In the genomic region with DNA sequence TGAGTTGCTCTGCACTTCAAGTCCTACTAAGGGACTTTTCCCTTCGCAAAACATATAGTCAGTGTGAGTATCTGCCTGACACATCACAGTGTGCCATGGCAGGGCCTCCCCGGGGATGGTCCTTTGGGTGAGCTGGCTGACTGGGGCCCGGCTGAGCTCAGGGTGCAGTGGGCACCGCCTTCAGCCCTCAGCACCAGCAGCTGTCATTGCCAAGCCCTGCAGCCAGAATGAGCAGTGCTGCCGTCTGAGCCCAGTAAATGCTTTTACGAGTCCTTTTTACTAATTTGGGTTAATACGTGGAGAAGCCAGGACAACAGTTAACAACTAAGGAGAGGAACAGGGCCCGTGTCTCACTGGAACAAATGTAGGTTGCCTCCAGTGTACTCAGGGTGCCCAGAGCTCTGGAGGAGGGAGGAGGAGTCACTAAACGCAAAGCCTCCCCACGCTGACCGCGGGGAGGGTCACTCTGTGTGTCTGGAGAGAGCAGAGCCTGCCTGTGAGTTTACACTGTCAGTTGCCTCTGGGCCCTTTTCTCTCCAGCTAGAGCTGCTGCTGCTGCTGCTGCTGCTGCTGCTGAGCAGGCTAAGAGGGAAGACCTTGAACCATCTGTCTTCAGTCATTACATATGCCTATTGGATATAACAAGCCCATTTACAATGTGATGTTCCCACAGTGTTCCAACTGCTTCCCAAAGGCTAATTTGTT, we compare ENCODE assay signal across 9 mouse cellular contexts.
DNase-seq lines count a peak whose midpoint lies in the region; ATAC-seq and TF ChIP-seq lines count a peak whose summit lies in the region.
"Had no signal": no experiment of that assay in that cellular context is flagged by ENCODE, and none has a peak within 500 bp of the region (broad histone marks: within the 10 kb centered on the region; RNA-seq: fewer than 3 reads in every experiment).

No protein-coding gene starts in this region.

- DNase-seq in heart, postnatal 36 days = no peak
- DNase-seq in brain, embryonic 14.5 days (ENCODE audit: low read depth) = peak; percentile 60
- no peak for DNase-seq in left cerebral cortex, postnatal 36 days (ENCODE audit: low spot score in 2 of 2)
- DNase-seq in cerebellum, adult 8-10 months = no peak
- DNase-seq: gastrocnemius, adult 2 months had no signal

- TF ChIP-seq POLR2A in brain, embryonic 14.5 days (IDR thresholded peaks at IDR 0.05; ENCODE audit: borderline replicate concordance, extremely low read depth, insufficient read depth, insufficient read length, poor library complexity, severe bottlenecking) = no peak
- no peak for TF ChIP-seq POLR2A in myocyte (IDR thresholded peaks at IDR 0.05; ENCODE audit: insufficient read length, low read depth)

- no peak for ATAC-seq in heart, embryonic 12.5 days (ENCODE audit: insufficient number of reproducible peaks, low FRiP score)
- ATAC-seq in hindbrain, embryonic 15.5 days (ENCODE audit: low FRiP score, low read depth) = peak; percentile 53; the same call in 1 of the 2 replicates
- ATAC-seq in monocyte, adult 5-6 weeks (replicated peaks; ENCODE audit: insufficient number of reproducible peaks, low FRiP score, low TSS enrichment, poor library complexity, severe bottlenecking) = no peak

- peak overlapping the region; percentile 7; the same call in 1 of the 2 replicates for H3K27ac ChIP-seq in heart, embryonic 12.5 days (ENCODE audit: poor library complexity, severe bottlenecking)
- H3K27ac ChIP-seq in hindbrain, embryonic 15.5 days (replicated peaks) = 0 out of 2 replicates have a peak overlapping the region, but pooled peaks have one; percentile 32
- H3K27ac ChIP-seq: gastrocnemius, adult 2 months had no signal

- no peak overlapping the region for H3K4me3 ChIP-seq in heart, embryonic 12.5 days
- no peak overlapping the region for H3K4me3 ChIP-seq in hindbrain, embryonic 15.5 days
- H3K4me3 ChIP-seq in myocyte = no peak overlapping the region
- H3K4me3 ChIP-seq: gastrocnemius, adult 2 months had no signal

- H3K27me3 ChIP-seq in heart, embryonic 12.5 days (replicated peaks) = no peaks in the 10 kb centered on the region
- H3K27me3 ChIP-seq in hindbrain, embryonic 15.5 days = no peaks in the 10 kb centered on the region
- H3K27me3 ChIP-seq in myocyte (ENCODE audit: control insufficient read depth, insufficient read depth, insufficient read length) = no peaks in the 10 kb centered on the region

- intact Hi-C loops in heart, postnatal 36 days (cut with DNase I) = no loop called here
- intact Hi-C loops in left cerebral cortex, postnatal 36 days (cut with DNase I) = no loop called here

- no peaks in the 10 kb centered on the region for H3K79me2 ChIP-seq in myocyte (ENCODE audit: control insufficient read depth, insufficient read depth)

- 55% methylated on average over 12 of the region's 12 CpGs for WGBS in heart, embryonic 12.5 days
- WGBS in hindbrain, embryonic 15.5 days = 47% methylated on average over 12 of the region's 12 CpGs

- no peak overlapping the region for H3K9ac ChIP-seq in heart, embryonic 12.5 days
- no peak overlapping the region for H3K9ac ChIP-seq in hindbrain, embryonic 15.5 days

- no peak overlapping the region for H3ac ChIP-seq in myocyte (ENCODE audit: control insufficient read depth, insufficient read length)

- H3K9me3 ChIP-seq in heart, embryonic 12.5 days (replicated peaks) = no peaks in the 10 kb centered on the region
- no peaks in the 10 kb centered on the region for H3K9me3 ChIP-seq in hindbrain, embryonic 15.5 days

- no peak overlapping the region for H3K4me2 ChIP-seq in heart, embryonic 12.5 days
- H3K4me2 ChIP-seq in hindbrain, embryonic 15.5 days = no peak overlapping the region
- peak overlapping the region; percentile 24 for H3K4me2 ChIP-seq in myocyte (ENCODE audit: low read depth)

- no peak for TF ChIP-seq CTCF in brain, embryonic 14.5 days (IDR thresholded peaks at IDR 0.05; ENCODE audit: borderline replicate concordance, extremely low read depth, insufficient read depth, insufficient read length)

- H3K36me3 ChIP-seq in heart, embryonic 12.5 days = no peaks in the 10 kb centered on the region
- H3K36me3 ChIP-seq in hindbrain, embryonic 15.5 days = no peaks in the 10 kb centered on the region
- no peaks in the 10 kb centered on the region for H3K36me3 ChIP-seq in myocyte (ENCODE audit: control insufficient read depth, insufficient read depth)

- peaks cover 60% of the 10 kb centered on the region for H3K4me1 ChIP-seq in heart, embryonic 12.5 days (replicated peaks)
- peaks cover 9% of the 10 kb centered on the region; the same call in 1 of the 2 replicates for H3K4me1 ChIP-seq in hindbrain, embryonic 15.5 days (replicated peaks)

TF ChIP-seq in myocyte, 11 proteins besides CTCF, POLR2A, EP300 and RAD21:
- TF ChIP-seq MYOG (IDR thresholded peaks at IDR 0.05; ENCODE audit: control insufficient read depth in 1 of 3, insufficient read depth in 1 of 3, insufficient read length in 2 of 3, low read depth in 2 of 3) = peak in 2 of 3 experiments; percentile 83 to 86
- no peak for TF ChIP-seq TCF12 (IDR thresholded peaks at IDR 0.05; ENCODE audit: insufficient read depth, poor library complexity, severe bottlenecking)
- TF ChIP-seq MAX (IDR thresholded peaks at IDR 0.05; ENCODE audit: low read depth) = no peak
- TF ChIP-seq MYOD1 (IDR thresholded peaks at IDR 0.05; ENCODE audit: control insufficient read depth in 1 of 3, insufficient read length in 2 of 3, low read depth in 2 of 3) = peak in 2 of 3 experiments; percentile 66 to 80
- TF ChIP-seq E2F4 (IDR thresholded peaks at IDR 0.05; ENCODE audit: insufficient read depth) = no peak
